Mouse (Mus musculus): ENCODE measurements around the gene Ints5.
"Not testable (repeated sequence)": the region's sequence is repeated elsewhere in the genome, so short reads cannot be mapped to it uniquely, and the experiment has no call there.

Gene Ints5

DNA sequence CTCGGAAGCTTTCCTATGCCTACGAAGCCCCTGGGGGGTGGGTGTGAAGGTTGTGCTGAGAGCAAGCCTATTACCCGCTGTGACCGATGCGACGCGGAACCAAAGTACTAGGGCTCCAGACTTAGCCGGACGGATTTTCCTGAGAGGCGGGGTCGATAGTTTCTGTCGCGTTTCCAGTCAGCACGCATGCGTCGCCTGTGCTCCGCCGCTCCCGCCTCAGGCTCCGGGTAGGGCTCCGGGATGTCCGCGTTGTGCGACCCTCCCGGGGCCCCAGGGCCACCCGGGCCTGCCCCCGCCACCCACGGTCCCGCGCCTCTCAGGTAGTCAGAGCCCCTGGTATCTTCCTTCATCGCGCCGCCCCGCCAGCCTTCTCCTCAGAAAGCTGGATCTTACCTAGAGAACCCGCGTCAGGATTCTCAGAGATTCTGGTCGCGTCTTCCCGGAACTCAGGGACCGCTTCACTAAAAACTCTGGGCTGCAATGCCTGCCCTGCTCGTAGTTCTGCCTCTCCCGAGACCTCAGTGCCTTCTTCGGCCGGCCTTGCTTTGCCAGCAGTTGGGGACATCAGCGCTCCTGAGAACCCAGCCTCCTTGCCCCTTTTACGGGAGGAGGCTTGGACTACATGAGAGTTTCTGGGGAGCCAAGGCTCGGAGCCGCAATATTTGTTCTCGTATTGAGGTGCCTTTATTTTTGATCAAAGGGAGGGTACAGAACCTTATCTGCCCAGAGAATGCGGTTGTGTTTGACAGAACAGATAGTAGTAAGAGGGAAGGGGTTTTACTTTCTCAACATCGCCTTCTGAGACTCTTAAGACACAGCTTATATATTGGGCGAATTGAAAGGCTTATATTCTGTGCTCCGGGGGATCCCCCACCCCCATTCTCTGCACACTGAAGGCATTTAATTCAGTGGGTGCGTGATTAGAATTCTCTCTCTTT is at the start of gene Ints5:
Ints5 (plus strand) TSS at position 177 of the 938 bp plus-strand sequence.
- peak; percentile 85 for DNase-seq

DNA sequence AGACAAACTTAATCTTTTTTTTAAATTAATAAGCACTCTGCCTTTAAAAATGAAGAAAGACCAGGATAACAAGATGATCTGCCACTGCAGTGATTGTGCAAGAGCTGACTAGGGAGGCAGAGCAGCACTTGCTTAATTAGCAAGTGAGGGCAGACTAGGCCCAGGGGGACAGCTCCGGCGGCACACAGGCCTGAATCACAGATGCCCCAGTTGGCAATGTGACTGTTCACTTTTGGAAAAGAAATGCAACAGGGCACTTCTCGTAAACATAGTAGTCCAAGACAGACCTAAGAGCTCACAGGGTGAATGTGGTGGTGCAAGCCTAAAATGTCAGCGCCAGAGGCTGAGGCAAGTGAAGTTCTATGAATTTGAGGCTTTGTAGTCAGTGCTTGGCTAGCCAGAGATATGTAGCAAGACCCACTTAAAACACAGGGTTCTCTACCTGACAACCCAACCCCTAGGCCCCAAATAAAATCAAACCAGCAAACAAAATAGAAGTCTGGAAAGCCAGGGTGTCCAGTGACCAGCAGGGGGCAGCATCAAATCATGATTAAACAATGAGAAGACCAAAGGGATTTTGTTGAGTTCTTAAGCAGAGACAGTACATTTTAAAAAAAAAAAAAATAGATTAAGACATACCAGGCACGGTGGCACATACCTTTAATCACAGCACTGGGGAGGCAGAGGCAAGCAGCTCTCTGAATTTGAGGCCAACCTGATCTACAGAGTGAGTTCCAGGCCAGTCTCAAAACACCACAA is 48.3 kb upstream of the Ints5 start:
- DNase-seq: peak; percentile 67

DNA sequence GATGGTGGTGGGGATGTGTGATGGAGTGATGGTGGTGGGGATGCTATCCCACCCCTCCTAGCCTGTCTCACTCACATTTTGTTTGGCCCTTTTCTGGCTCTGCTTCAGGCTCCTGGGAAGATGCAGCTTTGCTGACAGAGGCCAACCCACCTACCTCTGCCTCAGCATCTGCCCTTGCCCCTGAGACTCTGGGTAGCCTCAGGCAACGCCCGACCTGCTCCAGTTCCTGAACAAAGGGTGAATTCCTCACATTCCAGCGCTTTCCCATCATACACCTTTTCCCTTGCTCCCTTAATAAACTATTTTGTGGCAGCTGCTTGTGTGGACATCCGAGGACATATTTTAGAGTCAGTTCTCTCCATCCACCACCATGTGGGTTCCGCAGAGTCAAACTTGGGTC is 44.4 kb upstream of the Ints5 start:
- no peak for DNase-seq

DNA sequence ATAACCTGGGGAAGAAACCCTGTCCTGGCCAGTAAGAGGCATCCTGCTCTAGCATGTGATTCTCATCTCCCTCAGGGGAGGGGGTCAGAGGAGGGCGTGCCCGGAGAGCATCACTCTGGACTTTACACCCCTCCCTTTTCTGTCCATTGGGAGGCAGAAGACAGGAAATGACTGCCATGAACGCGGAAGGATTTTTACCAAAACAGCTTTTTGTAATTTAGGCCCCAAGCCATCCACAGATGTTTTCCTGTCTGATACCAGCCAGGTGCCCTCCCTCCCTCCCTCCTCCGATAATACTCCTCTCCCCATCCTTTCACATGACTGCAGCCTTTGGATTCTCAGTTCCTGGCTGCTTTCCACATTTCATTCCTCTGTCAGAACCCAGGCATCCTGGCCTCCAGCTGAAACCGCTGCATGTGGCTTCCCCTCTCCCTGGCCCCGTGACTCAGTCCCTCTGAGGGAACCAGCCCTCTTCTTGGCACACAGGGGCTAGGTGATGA is 42.4 kb upstream of the Ints5 start, which contains the start of gene Lrrn4cl:
Lrrn4cl (plus strand) TSS at position 367 of the 500 bp plus-strand sequence.
- DNase-seq: peak; percentile 34

DNA sequence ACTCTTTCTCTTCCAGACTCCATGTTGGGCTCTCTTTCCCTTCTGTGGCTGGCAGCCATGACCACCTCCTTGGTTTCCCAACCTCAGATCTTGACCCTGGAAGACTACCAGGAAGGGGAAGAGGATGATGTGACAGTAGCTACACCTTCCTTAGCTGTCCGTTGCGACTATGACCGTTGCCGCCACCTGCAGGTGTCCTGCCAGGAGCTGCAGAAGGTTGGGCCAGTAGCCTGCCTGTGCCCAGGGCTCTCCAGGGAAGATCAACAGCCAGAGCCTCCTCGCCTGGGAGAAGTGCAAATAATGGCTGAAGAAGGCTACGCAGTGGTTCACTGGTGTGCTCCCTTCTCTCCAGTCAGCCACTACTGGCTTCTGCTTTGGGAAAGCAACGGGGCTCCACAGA is 41.2 kb upstream of the Ints5 start:
- peak; percentile 19 for DNase-seq

DNA sequence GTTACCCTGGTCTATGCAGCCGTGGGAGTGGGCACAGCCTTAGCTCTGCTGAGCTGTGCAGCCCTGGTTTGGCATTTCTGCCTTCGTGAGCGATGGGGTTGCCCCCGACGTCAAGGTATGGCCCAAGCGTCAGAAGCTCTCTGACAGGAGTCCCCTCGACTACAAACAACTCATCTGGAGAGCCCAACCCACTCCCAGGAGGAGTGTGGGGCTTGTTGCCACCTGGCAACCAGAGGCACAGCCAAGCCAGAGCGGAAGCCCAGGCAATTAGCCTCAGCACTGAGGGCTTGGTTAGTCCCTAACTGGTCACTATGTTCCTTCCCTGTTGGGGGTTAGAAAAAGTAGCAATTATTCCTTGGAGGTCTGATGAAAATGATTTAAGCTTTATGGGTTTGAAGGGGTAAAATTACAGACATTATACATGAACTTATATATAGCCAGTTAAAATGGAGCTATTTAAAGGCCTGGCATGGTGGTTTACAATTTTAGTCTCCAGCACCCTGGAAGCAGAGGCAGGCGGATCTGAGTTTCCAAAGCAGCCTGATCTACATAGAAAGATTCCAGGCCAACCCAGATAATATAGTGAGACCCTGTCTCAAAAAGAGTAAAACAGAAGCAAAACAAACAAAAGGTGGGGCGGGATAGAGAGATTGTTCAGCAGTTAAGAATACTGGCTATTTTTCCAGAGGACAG is 40.4 kb upstream of the Ints5 start:
- peak; percentile 7 for DNase-seq

DNA sequence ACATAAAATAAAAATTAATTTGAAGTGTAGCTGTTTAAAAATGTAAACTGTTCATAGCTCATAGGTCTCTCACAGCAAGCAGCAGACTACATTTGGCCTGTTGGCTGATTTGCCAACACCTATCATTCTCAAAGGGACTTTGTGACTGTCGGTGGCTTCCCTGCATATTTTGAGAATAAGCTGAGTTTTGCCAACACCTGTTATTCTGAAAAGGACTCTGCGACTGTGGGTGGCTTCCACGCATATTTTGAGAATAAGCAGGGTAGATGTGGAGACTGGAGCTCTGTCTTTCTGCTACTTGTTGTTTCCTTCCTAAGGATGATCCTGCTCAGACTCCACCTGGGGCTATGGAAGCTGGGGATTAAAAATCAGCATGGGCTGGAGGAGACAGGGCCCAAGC is 39.7 kb upstream of the Ints5 start:
- DNase-seq: peak; percentile 1

DNA sequence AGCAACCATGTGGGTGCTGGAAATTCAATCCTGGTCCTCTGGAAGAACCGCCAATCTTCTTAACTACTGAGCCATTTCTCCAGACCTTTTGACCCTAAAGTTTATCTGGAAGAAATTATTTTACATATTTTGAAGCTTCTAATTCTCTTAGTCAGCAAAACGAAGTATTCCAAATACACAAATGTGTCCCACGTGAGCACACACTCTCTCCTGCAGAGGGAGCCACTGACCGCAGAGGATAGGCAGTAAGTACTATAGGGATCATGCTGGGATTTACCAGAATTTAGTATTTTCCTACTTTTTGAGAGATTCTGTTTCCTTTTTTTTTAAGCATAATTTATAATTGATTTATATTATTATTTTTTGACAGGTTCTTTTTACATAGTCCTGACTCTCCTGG is 35.1 kb upstream of the Ints5 start:
- peak; percentile 27 for DNase-seq

DNA sequence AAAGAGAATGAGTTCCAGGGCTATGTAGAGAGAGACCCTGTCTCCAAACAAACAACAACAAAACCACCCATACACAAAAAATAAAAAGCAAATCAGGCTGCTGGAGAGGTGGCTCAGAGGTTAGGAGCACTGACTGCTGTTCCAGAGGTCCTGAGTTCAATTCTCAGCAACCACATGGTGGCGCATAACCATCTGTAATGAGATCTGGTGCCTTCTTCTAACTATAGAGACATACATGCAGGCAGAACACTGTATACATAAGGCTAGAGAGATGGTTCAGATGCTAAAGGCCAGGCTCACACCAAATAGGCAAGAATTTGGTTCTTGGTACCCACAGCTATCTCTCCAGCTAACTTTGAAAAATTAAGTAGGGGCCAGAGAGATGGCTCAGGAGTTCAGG is 33.8 kb upstream of the Ints5 start:
- DNase-seq: peak; percentile 1

DNA sequence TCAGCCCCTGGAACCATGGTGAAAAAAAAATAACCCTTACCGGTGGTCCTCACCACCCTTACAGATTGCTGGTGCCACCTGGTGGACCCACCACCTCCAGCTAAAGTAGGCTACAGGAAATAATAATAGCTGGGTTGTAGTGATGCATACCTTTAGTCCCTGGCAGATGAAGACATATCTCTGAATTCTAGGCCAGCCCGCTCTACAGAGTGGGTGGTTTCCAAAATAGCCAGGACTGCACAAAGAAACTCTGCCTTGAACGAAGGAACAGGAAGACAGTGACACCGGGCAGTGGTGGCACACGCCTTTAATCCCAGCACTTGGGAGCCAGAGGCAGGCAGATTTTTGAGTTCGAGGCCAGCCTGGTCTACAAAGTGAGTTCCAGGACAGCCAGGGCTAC is 28.5 kb upstream of the Ints5 start:
- DNase-seq: peak; percentile 1

DNA sequence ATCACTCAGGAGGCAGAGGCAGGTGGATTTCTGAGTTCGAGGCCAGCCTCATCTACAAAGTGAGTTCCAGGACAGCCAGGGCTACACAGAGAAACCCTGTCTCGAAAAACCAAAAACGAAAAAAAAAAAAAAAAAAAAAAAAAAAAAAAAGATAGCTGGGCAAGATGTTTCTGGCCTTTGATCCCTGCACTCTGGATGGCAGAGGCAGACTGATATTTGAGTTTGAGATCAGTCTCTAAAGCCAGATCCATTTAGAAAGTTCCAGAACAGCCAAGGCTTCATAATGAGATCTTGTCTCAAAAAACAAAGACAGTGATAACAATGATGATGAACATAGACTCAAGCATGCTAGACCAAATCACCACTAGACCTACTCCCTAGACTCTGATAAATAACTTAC is 22.4 kb upstream of the Ints5 start:
- DNase-seq: not testable (repeated sequence)

DNA sequence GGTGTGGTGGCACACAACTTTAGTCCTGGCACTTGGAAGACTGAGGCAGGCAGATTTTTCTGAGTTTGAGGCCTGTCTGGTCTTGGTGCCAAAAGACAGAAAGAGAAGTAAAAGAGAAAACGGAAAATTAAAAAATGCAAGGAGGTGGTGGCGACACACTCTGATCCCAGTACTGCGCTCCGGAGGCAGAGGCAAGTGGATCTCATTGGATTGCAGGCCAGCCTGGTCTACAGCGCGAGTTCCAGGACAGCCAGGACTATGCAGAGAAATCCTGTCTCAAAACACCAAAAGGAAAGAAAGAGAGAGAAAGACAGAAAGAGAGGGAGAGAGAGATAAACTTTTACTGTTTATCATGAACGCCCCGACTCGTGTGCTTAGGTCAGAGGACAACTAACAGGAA is 22.0 kb upstream of the Ints5 start:
- DNase-seq: peak; percentile 35

DNA sequence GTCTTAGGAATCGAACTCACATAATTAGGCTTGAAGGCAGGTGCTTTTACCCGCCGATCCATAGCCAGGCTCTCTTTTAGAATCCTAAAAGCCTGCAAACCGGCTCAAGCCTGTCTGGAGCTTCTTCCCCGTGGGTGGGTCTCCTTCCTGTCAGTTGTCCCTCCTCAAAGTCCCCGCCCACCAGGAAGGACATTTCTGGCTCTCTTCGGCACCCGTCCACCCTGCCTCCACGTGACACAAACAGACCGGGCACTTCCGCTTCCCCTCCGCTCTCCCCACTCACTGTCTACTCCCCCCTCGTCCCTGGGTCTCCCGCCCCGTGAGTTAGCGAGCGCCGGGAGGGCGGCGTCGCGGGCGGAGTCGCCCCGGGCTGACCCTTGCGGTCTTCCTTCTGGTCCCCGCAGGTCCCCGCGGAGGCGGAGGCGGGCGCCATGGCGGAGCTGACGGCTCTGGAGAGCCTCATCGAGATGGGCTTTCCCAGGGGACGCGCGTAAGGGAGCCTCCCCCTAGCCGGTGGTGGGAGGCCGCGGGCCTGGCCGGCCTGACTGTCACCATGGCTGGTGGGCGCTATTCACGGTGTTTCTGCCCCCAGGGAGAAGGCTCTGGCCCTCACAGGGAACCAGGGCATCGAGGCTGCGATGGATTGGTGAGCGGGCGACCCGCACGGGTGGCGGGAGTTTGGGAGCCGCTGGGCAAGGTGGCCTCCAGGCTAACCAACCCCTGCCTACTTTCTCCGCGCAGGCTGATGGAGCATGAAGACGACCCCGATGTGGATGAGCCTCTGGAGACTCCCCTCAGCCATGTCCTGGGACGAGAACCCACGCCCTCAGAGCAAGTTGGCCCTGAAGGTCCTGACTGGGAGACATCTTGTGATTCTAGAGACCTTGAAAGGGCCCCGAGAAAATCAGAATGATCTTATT is 21.3 kb upstream of the Ints5 start, which contains the start of gene Ubxn1:
Ubxn1 (plus strand) TSS at position 230 of the 920 bp plus-strand sequence.
- peak; percentile 98 for DNase-seq

DNA sequence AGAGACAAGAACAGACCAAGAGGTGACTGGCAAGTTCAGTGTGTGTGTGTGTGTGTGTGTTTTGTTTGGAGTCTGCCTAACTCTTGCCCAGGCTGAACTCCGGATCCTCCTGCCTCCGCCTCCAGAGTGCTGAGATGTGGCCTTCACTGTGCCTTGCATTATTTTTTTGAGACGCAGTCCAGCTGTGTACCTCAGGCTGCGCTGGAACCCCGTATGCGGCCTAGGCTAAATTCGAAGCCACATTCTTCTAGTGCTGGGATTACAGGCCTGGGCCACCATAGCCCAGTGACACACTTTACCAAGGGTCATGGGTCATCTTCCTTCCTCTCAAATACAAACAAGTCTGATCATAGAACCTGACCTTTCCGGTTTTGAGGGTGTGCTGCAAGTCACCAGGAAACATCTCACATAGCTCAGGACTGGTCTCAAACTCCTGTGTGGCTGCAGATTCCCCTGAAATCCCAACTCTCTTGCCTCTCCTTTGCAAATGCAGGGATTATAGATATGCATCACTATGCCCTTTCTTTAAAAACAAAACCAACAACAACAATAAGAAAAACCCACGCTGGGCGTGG is 20.5 kb upstream of the Ints5 start:
- DNase-seq: peak; percentile 27

DNA sequence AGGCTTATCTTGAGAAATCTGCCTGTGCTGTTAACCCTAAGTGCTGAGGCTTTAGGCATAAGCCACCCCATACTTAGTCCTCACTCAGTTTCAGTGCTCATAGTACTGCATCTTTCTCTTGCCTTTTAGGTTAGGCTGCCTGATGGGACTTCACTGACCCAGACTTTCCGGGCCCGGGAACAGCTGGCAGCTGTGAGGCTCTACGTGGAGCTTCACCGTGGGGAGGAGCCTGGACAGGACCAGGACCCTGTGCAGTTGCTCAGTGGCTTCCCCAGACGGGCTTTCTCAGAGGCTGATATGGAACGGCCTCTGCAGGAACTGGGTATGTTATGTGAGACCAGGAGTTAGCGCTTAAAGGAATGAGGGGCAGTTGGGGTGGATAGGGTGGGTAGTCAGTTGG is 17.8 kb upstream of the Ints5 start:
- peak; percentile 7 for DNase-seq

DNA sequence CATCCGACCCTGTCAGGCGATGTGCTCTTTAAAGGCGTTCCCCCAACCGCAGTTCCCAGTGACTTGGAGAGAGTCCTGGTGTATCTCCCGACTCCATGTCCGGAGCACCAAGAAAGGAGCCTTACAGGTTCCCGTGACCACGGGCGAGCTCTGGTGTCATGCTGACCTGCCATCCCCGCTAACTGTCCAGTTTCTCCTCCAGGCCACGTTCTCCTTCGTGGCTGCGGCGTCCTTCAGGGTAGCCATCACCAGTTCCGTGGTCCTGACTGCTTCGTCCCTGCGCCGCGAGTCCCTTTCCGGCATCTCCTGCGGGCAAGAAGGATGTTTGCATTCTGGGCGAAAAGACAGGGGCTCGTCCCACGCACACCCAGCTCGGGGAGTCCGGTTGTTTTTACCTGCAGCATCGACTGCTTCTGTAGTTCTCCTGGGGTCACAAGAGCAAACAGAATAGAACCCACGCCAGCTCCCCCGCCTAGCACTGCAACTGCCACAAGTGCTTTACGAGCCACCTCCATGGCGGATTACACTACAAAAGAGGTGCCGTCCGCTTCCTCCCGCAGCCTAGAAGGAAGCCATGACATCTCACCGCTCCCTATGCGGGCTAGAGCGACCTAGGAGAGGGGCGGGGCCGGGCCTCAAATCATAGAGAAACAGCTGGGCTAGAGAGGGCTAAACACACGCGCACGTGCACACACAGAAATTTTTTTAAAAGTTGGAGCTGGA is 12.3 kb upstream of the Ints5 start, which contains the start of gene Uqcc3:
Uqcc3 (minus strand) TSS at position 613 of the 723 bp plus-strand sequence.
- DNase-seq: peak; percentile 90

DNA sequence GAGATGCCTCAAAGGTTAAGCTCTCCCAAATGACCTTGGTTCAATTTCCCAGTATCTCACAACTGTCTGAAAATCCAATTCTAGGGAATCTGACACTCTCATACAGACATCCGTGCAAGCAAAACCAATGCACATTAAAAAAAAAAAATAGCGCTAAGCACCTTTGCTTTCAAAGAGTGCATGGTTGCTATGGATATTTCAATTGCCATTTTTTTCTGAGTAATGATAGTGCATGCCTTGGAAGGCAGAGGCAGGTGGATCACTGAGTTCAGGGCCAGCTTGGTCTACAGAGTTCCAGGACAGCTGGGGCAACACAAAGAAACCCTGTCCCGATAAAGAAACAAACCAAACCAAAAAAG is 11.8 kb upstream of the Ints5 start:
- no peak for DNase-seq

DNA sequence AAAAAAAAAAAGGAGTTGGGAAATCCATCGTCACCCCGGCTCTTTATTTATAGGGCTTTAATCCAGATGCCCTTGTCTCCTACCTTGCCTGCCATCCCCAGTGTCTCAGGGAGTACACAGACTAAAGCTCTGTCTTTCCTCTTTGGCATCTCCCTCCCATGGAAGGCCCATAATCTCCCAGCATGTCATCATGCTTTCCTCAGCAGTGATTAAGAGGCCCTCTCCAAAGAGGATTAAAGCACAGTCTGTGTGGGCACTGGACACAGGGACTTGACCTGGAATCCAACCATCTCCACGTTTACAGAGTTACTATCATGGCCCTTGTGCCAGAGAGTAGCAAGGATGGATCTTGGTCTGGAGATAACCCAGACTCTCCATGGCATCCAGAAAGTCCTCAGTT is 9.2 kb upstream of the Ints5 start, which contains the start of the genes Lbhd1 and Gm49403:
Lbhd1 (plus strand) TSS at position 117 of the 400 bp plus-strand sequence.
Gm49403 (plus strand) TSS at position 315 of the 400 bp plus-strand sequence.
- DNase-seq: no peak

DNA sequence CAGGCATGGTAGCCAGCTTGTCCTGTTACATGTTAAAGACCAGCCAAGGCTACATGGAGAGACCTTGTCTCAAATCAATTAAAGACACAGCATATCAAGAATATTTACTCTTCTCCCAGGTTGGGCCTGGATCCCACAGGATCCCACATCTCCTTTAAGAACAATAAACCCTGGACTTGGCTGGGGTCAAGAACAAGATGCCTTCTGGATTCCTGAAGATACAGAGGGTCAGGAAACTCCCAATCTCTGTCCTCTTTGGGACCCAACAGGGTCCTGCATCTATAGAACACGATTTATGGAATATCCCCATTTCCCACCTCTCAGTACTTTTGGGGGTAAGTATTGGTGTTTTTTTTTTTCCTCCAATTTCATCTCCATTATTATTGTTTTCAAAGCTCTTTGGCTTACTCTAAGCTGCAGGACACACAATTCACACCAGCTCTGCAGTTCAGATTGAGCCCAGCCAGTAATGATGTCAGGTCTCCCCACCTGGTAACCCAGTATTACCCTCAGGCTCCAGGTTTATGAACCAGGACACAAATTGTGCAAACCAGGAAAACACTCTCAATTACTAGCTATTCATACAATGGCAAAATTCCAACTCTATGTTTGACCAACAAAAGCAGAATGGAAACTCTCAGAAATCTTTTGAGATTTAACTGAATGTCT is 5.8 kb upstream of the Ints5 start:
- DNase-seq: no peak

Data from cerebellum, adult 9-11 months (tissue).